Mouse (Mus musculus) ES-Bruce4 (cell line): ENCODE measurements around the gene Kif5a. TPM values are rescaled to one million over a fixed set of nuclear protein-coding genes. Genes with fewer than 3 reads are reported as not detected.

Experiments used
- H3K27ac ChIP-seq: 2 replicates; pipeline ENCODE4 v1.5.1; 2012; ENCODE audit warnings: low read length, inconsistent platforms; ENCODE audit not compliant: insufficient read depth
- H3K27me3 ChIP-seq: 2 replicates; pipeline ENCODE4 v1.6.1; 2012; ENCODE audit warnings: mild to moderate bottlenecking, low read length, inconsistent platforms; ENCODE audit not compliant: control insufficient read depth, poor library complexity, insufficient read depth, severe bottlenecking
- H3K36me3 ChIP-seq: 2 replicates; pipeline ENCODE4 v1.6.1; 2012; ENCODE audit warnings: inconsistent platforms, mild to moderate bottlenecking, low read length, moderate library complexity; ENCODE audit not compliant: control insufficient read depth, poor library complexity, insufficient read depth, severe bottlenecking
- H3K4me1 ChIP-seq: one replicate; pipeline ENCODE4 v1.8.1; 2011; ENCODE audit warnings: low read length; ENCODE audit not compliant: control insufficient read depth, insufficient read depth
- H3K4me3 ChIP-seq: 2 replicates; pipeline ENCODE4 v1.5.1; 2011; ENCODE audit warnings: low read depth, mild to moderate bottlenecking, low read length
- H3K9ac ChIP-seq: 2 replicates; pipeline ENCODE4 v1.6.1; 2012; ENCODE audit warnings: low read depth, mild to moderate bottlenecking, inconsistent platforms; ENCODE audit not compliant: poor library complexity, severe bottlenecking
- H3K9me3 ChIP-seq: replicated peaks from 2 replicates; pipeline ENCODE4 v1.6.1; 2012; ENCODE audit warnings: mild to moderate bottlenecking, low read length, inconsistent platforms; ENCODE audit not compliant: control insufficient read depth, poor library complexity, insufficient read depth, severe bottlenecking
- CTCF ChIP-seq: IDR thresholded peaks from one replicate; pipeline ENCODE4 v1.8.1; 2011; ENCODE audit warnings: low read depth, low read length
- EP300 ChIP-seq: IDR thresholded peaks from 2 replicates; pipeline ENCODE4 v1.6.1; 2011; ENCODE audit warnings: low read depth, low read length; ENCODE audit not compliant: insufficient read depth
- POLR2A ChIP-seq: IDR thresholded peaks from one replicate; pipeline ENCODE4 v1.8.1; 2011; ENCODE audit warnings: low read length; ENCODE audit not compliant: insufficient read depth
- polyA plus RNA-seq: library from polyadenylated mRNA; stranded (reverse); fragments of >200 nt; gene quantifications from 2 replicates; pipeline ENCODE4 v1.2.4, GENCODE M21; 2011; ENCODE audit warnings: low read depth; ENCODE audit not compliant: missing spikeins, insufficient read depth, insufficient read length

Gene Kif5a
- polyA plus RNA-seq, 1 experiment = 7.3 TPM

DNA sequence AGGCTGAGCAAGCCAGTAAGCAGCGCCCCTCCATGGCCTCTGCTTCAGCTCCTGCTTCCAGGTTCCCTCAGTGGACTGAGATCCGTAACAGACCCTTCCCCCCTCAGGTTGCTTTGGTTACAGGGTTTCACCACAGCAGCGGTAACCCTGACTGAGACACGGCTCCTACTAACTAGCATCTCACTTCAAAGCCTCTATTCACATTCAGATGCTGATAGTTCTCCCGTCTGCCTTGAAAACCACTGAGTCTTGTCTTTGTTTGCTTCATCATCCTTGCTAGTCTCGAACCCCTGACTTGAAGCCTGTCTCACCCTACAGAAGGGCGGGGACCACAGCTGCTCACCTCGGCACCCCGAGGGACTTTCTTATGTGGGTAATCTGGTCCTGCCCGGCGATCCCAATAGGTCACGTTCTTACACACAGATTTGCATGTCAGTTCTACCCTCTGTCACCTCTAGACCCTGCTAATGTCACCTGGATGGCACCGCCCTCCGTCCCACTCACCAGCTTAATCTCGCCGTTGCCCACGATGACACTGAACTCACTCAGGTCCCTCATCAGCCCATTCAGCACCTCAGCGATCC lies 24.8 kb downstream of the Kif5a start:
- Histone ChIP-seq H3K4me1 (peaks cover 5% of the 10 kb centered on the region), H3K9me3 (no peaks in the 10 kb centered on the region), H3K36me3 (no peaks in the 10 kb centered on the region), H3K27ac (no peak overlapping the region), H3K27me3 (no peaks in the 10 kb centered on the region), H3K9ac (no peak overlapping the region), H3K4me3 (peak overlapping the region; percentile 13; the same call in 1 of the 2 replicates)
- TF ChIP-seq EP300 = no peak
- no peak for TF ChIP-seq POLR2A

DNA sequence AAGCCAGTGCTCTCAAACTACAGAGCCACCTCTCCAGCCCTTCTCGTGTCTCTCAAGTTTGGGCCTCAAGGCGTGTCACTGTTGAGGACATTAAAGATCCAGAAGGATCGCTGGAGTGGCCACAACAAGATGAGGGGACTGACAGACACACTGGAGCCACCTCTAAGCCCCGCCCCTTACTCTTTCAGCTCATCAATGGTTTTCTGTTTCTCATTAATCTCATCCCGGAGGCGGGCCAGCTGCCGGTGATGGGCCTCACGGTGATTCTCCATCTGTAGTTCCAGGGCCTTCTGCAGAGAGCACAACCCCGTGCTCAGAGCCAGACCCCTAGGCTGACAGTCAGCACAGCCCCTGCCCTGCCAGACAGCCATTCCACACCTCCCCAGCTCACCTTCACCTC lies 26.6 kb downstream of the Kif5a start:
- no peaks in the 10 kb centered on the region for H3K27me3 ChIP-seq
- H3K9me3 ChIP-seq = no peaks in the 10 kb centered on the region
- no peak overlapping the region for H3K4me3 ChIP-seq
- H3K27ac ChIP-seq = no peak overlapping the region
- no peak overlapping the region for H3K9ac ChIP-seq
- H3K4me1 ChIP-seq = peaks cover 5% of the 10 kb centered on the region
- no peaks in the 10 kb centered on the region for H3K36me3 ChIP-seq
- TF ChIP-seq EP300 (no peak), CTCF (no peak), POLR2A (no peak)

DNA sequence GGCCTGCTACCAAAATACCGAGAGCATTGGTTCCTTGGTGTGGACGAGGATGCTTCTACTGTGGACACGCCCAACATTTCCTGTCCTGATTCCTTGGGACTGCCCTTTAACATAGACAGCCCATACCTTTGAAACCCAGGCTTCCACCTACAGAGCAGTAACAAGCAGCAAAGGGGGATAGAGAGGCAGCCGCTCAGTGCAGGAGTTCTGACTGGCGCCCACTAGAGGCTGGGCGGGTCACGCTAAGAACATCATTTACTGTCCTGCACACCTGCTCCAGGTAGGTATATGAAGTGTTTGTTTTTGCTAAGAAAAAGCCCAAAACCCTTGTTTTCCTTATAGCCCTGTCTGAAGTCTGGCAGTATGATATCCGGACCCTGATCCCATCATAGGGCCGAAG lies 30.0 kb downstream of the Kif5a start:
- Histone ChIP-seq H3K4me3 (no peak overlapping the region), H3K36me3 (no peaks in the 10 kb centered on the region), H3K27me3 (no peaks in the 10 kb centered on the region), H3K4me1 (peaks cover 2% of the 10 kb centered on the region), H3K9ac (no peak overlapping the region), H3K9me3 (no peaks in the 10 kb centered on the region), H3K27ac (no peak overlapping the region)
- TF ChIP-seq CTCF = peak; percentile 94
- peak; percentile 59; the same call in 1 of the 2 replicates for TF ChIP-seq EP300
- TF ChIP-seq POLR2A = peak; percentile 25

DNA sequence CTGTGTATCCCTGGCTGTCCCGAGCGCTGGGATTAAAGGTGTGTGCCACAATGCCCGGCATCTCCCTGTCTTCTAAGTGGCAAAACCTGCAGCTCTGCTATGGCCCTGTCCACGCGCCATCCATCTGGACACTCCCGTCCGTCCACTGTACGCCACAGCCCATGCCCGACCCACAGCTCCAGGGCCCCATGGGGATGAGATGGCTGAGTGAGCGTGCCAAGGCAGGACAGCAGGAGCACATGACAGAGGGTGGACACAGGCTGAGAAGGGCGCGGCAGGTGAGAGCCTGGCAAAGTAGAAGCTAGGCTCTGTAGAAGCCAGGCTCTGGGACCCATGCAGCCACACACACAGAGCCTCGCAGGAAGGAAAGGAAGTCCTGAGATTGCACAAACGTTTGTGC lies 31.4 kb downstream of the Kif5a start:
- H3K4me3 ChIP-seq = no peak overlapping the region
- TF ChIP-seq EP300 = no peak
- no peak for TF ChIP-seq CTCF
- TF ChIP-seq POLR2A = no peak
- no peaks in the 10 kb centered on the region for H3K36me3 ChIP-seq
- H3K27ac ChIP-seq = no peak overlapping the region
- H3K9ac ChIP-seq = no peak overlapping the region
- peaks cover 1% of the 10 kb centered on the region for H3K4me1 ChIP-seq
- H3K9me3 ChIP-seq = no peaks in the 10 kb centered on the region
- H3K27me3 ChIP-seq = no peaks in the 10 kb centered on the region

DNA sequence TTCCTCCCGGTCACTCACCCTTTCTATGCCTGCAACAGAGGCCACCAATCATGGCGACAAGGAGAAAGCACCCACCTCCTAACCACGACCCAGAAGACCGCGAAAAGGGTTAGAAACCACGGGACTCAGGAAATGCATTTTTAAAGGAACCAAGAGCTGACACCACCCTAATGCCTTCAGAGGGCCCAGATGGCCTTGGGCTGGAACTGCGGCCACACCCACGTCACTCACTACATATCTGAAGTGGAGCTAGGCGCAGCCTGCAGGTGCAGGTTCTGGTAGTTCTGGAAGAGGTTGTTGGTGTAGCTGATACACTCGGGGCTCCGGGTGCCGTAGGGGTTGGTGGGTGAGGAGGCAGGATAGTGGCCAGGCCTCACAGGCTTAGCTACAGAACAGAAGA lies 32.5 kb downstream of the Kif5a start:
- Histone ChIP-seq H3K36me3 (no peaks in the 10 kb centered on the region), H3K9ac (no peak overlapping the region), H3K27ac (no peak overlapping the region), H3K27me3 (no peaks in the 10 kb centered on the region), H3K4me1 (peaks cover 3% of the 10 kb centered on the region), H3K4me3 (no peak overlapping the region), H3K9me3 (no peaks in the 10 kb centered on the region)
- no peak for TF ChIP-seq POLR2A
- TF ChIP-seq EP300 = no peak
- TF ChIP-seq CTCF = no peak

DNA sequence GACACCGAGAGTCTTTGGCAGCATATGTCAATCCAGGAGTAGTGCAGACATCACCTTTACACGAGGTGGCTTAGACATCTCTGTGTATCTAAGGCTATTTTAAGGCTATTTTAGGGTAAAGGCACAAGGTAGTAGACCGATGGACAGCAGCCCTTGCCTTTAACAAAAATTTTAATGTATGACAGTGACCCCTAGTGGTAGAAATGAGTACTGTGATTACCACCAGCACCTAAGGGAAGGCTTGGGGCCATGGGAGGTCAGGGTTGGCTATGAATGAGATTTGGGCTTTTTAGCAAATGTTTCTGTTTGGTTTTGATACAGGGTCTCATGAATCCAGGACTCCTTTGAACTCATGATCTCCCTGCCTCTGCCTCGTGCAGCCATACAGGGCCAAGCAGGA lies 34.3 kb downstream of the Kif5a start:
- H3K9ac ChIP-seq = no peak overlapping the region
- H3K36me3 ChIP-seq = no peaks in the 10 kb centered on the region
- peaks cover 8% of the 10 kb centered on the region for H3K4me1 ChIP-seq
- no peak overlapping the region for H3K27ac ChIP-seq
- H3K27me3 ChIP-seq = no peaks in the 10 kb centered on the region
- no peak overlapping the region for H3K4me3 ChIP-seq
- no peak for TF ChIP-seq CTCF
- no peak for TF ChIP-seq EP300
- TF ChIP-seq POLR2A = no peak
- H3K9me3 ChIP-seq = no peaks in the 10 kb centered on the region
